ENCODE assay signal across 8 mouse cellular contexts in the genomic region with DNA sequence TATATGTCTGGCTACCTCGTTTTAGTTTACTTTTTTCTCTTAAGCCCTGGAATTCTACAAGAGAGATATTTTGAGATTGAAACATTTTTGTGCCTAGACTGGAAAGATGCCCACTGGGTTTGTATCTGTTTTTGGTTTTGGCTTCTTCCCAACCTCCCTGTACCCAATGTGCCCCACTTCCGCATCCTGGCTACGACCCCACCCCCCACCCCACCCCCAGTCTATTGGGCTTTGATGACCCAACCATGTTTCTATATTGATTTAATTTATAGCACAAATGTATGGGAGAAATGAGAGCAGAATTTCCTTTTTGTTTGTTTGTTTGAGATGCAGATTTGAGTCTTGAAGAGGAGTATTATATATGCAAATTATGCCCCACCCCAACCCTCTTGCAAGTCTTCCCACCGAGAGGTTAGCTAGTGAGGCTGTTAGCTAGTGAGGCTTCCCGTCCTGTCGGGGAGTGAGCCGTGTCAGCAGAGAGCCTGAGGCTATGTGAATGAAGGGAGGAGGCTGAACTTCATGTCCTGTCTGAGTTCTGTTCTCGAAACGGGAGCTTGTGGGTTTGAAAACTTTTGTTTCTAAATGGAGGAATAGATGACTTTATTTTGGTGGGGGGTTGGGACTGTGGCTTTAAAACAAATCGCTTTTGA. TPM values are rescaled to one million over a fixed set of nuclear protein-coding genes. Genes with fewer than 3 reads are reported as not detected.
DNase-seq lines count a peak whose midpoint lies in the region; ATAC-seq and TF ChIP-seq lines count a peak whose summit lies in the region.
"Not testable (repeated sequence)": the region's sequence is repeated elsewhere in the genome, so short reads cannot be mapped to it uniquely, and the experiment has no call there.

No protein-coding gene starts in this region.

- H3ac ChIP-seq in myocyte (ENCODE audit: control insufficient read depth, insufficient read length), result not testable (repeated sequence)

- not testable (repeated sequence) for TF ChIP-seq POLR2A in myocyte (IDR thresholded peaks at IDR 0.05; ENCODE audit: insufficient read length, low read depth); thymus, adult 2 months (IDR thresholded peaks at IDR 0.05; ENCODE audit: control insufficient read depth, extremely low read depth, insufficient read depth, low read length, poor library complexity)

- peak overlapping the region; percentile 97 for H3K4me2 ChIP-seq in embryonic facial prominence, embryonic 15.5 days (replicated peaks)
- peak overlapping the region; percentile 91 for H3K4me2 ChIP-seq in heart, embryonic 16.5 days (ENCODE audit: low read depth, low read length)
- peak overlapping the region; percentile 98 for H3K4me2 ChIP-seq in kidney, embryonic 16.5 days (replicated peaks; ENCODE audit: low read depth, low read length)
- H3K4me2 ChIP-seq in liver, embryonic 16.5 days (ENCODE audit: low read depth, low read length), result peak overlapping the region; percentile 96
- peak overlapping the region; percentile 94 for H3K4me2 ChIP-seq in myocyte (ENCODE audit: low read depth)

- ATAC-seq in embryonic facial prominence, embryonic 15.5 days (ENCODE audit: insufficient number of reproducible peaks, low FRiP score, low TSS enrichment, low read depth); heart, embryonic 16.5 days (replicated peaks; ENCODE audit: extremely low read depth, insufficient read depth, low FRiP score); kidney, embryonic 16.5 days (ENCODE audit: low FRiP score, low TSS enrichment); liver, embryonic 16.5 days (ENCODE audit: low read depth): not testable (repeated sequence)

- H3K9ac ChIP-seq in embryonic facial prominence, embryonic 15.5 days, result not testable (repeated sequence)
- peak overlapping the region; percentile 52; the same call in 1 of the 2 replicates for H3K9ac ChIP-seq in heart, embryonic 16.5 days (ENCODE audit: low read length)
- peak overlapping the region; percentile 54 for H3K9ac ChIP-seq in kidney, embryonic 16.5 days (replicated peaks; ENCODE audit: low read length)
- H3K9ac ChIP-seq in liver, embryonic 16.5 days (ENCODE audit: low read depth, low read length), result peak overlapping the region; percentile 45

- H3K36me3 ChIP-seq in embryonic facial prominence, embryonic 15.5 days; heart, embryonic 16.5 days (ENCODE audit: control insufficient read depth, insufficient read depth); kidney, embryonic 16.5 days (ENCODE audit: insufficient read depth, low read length); liver, embryonic 16.5 days (ENCODE audit: control insufficient read depth, insufficient read depth); myocyte (ENCODE audit: control insufficient read depth, insufficient read depth): not testable (repeated sequence)
- peaks cover 12% of the 10 kb centered on the region; the same call in 1 of the 2 replicates for H3K36me3 ChIP-seq in thymus, adult 2 months (ENCODE audit: control insufficient read depth, insufficient read depth, low read length)

- H3K9me3 ChIP-seq in embryonic facial prominence, embryonic 15.5 days (replicated peaks); heart, embryonic 16.5 days (replicated peaks; ENCODE audit: control insufficient read depth, low read length); kidney, embryonic 16.5 days (ENCODE audit: low read length); liver, embryonic 16.5 days (replicated peaks; ENCODE audit: control insufficient read depth, low read length): not testable (repeated sequence)

- WGBS in embryonic facial prominence, embryonic 15.5 days, result 6% methylated on average over 10 of the region's 10 CpGs
- WGBS in heart, embryonic 16.5 days, result 5% methylated on average over 10 of the region's 10 CpGs
- 2% methylated on average over 10 of the region's 10 CpGs for WGBS in kidney, embryonic 16.5 days
- WGBS in liver, embryonic 16.5 days (ENCODE audit: insufficient replicate concordance), result 6% methylated on average over 10 of the region's 10 CpGs
- 3% methylated on average over 10 of the region's 10 CpGs for WGBS in thymus, adult 2 months

- peaks cover 46% of the 10 kb centered on the region for H3K4me1 ChIP-seq in embryonic facial prominence, embryonic 15.5 days
- H3K4me1 ChIP-seq in heart, embryonic 16.5 days (ENCODE audit: control insufficient read depth, insufficient read depth, low read length), result peaks cover 31% of the 10 kb centered on the region
- H3K4me1 ChIP-seq in kidney, embryonic 16.5 days (ENCODE audit: insufficient read depth, low read length), result peaks cover 64% of the 10 kb centered on the region
- peaks cover 32% of the 10 kb centered on the region for H3K4me1 ChIP-seq in liver, embryonic 16.5 days (ENCODE audit: control insufficient read depth, low read depth, low read length)
- peaks cover 18% of the 10 kb centered on the region for H3K4me1 ChIP-seq in thymus, adult 2 months (replicated peaks; ENCODE audit: control insufficient read depth, insufficient read depth, low read length)

- H3K27ac ChIP-seq in embryonic facial prominence, embryonic 15.5 days (replicated peaks); heart, embryonic 16.5 days (ENCODE audit: low read length); kidney, embryonic 16.5 days (ENCODE audit: low read length); liver, embryonic 16.5 days (ENCODE audit: low read length); thymus, adult 2 months (ENCODE audit: control insufficient read depth, insufficient read depth, low read length): not testable (repeated sequence)

- TF ChIP-seq CTCF in thymus, adult 2 months (IDR thresholded peaks at IDR 0.05; ENCODE audit: borderline replicate concordance, control insufficient read depth, extremely low read depth, insufficient read depth, low read length, poor library complexity), result not testable (repeated sequence)

- peak; percentile 49 for DNase-seq in CD4-positive helper T cell, adult 2 months (ENCODE audit: low read depth, low spot score)
- peak; percentile 45 for DNase-seq in adrenal gland, postnatal 14 days
- peak; percentile 55 for DNase-seq in thymus, adult 2 months

- not testable (repeated sequence) for H3K27me3 ChIP-seq in embryonic facial prominence, embryonic 15.5 days; heart, embryonic 16.5 days (ENCODE audit: control insufficient read depth, insufficient read depth, low read length); kidney, embryonic 16.5 days (ENCODE audit: insufficient read depth, low read length); liver, embryonic 16.5 days (ENCODE audit: control insufficient read depth, insufficient read depth, low read depth, low read length); myocyte (ENCODE audit: control insufficient read depth, insufficient read depth, insufficient read length); thymus, adult 2 months (ENCODE audit: control insufficient read depth, insufficient read depth, low read length)

- H3K79me2 ChIP-seq in myocyte (ENCODE audit: control insufficient read depth, insufficient read depth), result peaks cover 36% of the 10 kb centered on the region

- peak overlapping the region; percentile 79 for H3K4me3 ChIP-seq in embryonic facial prominence, embryonic 15.5 days (replicated peaks)
- H3K4me3 ChIP-seq in heart, embryonic 16.5 days (ENCODE audit: low read length), result peak overlapping the region; percentile 48
- H3K4me3 ChIP-seq in kidney, embryonic 16.5 days (ENCODE audit: low read length), result peak overlapping the region; percentile 48
- H3K4me3 ChIP-seq in liver, embryonic 16.5 days (ENCODE audit: low read depth, low read length), result peak overlapping the region; percentile 48
- H3K4me3 ChIP-seq in myocyte, result peak overlapping the region; percentile 66
- peak overlapping the region; percentile 36 for H3K4me3 ChIP-seq in thymus, adult 2 months (ENCODE audit: control insufficient read depth, insufficient read depth, low read length)

RNA-seq across cellular contexts. Expression of a gene that starts 2.4 kb away (rescaled TPM):
- 27.4 and 33.5 TPM in 2 replicates for total RNA-seq in adrenal gland, postnatal 14 days (2021)
- polyA plus RNA-seq in embryonic facial prominence, embryonic 15.5 days (2015; fragmentation: Nextera tagmentation; extraction: Ambion mirVana), result 4.3 TPM in 2 replicates
- 3.3 and 4.3 TPM in 2 replicates for polyA plus RNA-seq in heart, embryonic 16.5 days (2015; fragmentation: Nextera tagmentation; extraction: Ambion mirVana)
- polyA plus RNA-seq in kidney, embryonic 16.5 days (2015; fragmentation: Nextera tagmentation; extraction: Ambion mirVana), result 5.0 and 5.1 TPM in 2 replicates
- 2.1 TPM in 2 replicates for polyA plus RNA-seq in liver, embryonic 16.5 days (2015; fragmentation: Nextera tagmentation; extraction: Ambion mirVana)
- 13.1 TPM for polyA plus RNA-seq in myocyte (2012; fragmentation: generic; extraction: Trizol)
- polyA plus RNA-seq in thymus, adult 2 months (2012; rRNA removed), result 355 and 394 TPM in 2 replicates

Comparison
In these comparisons a context has a peak if more than half of its experiments do, and no peak if none do; other contexts are left out.
1. RNA of a gene that starts 2.4 kb away (polyA plus RNA-seq): 355 to 394 TPM in thymus, adult 2 months; 13.1 TPM in myocyte (single experiment), 5.0 to 5.1 TPM in kidney, embryonic 16.5 days, 4.3 TPM in embryonic facial prominence, embryonic 15.5 days, 3.3 to 4.3 TPM in heart, embryonic 16.5 days and 2.1 TPM in liver, embryonic 16.5 days; every median in the first group is over 10 times any median in the second.
2. Peak in every context shown above with its lines, with median percentiles within 50 percentile points of each other: DNase-seq, H3K4me2 ChIP-seq and H3K4me3 ChIP-seq.